Mouse (Mus musculus) testis, adult 2 months (tissue): ENCODE measurements at regions not wholly inside any gene's neighbourhood (a gene's known extent, or its start where the extent isn't known, plus 50 kb on each side); places are given as distances from the start of the nearest gene placed in this dataset.

Experiments
- H3K27ac ChIP-seq: fragments of 200-500 bp; 2 replicates; pipeline ENCODE4 v1.5.1; 2012; ENCODE audit warnings: low read depth, low read length; ENCODE audit not compliant: control insufficient read depth, insufficient read depth
- H3K27me3 ChIP-seq: fragments of 200-500 bp; 2 replicates; pipeline ENCODE4 v1.6.1; 2012; ENCODE audit warnings: mild to moderate bottlenecking, low read length, moderate library complexity; ENCODE audit not compliant: control insufficient read depth, insufficient read depth
- H3K36me3 ChIP-seq: fragments of 200-500 bp; 2 replicates; pipeline ENCODE4 v1.6.1; 2012; ENCODE audit warnings: mild to moderate bottlenecking, low read length; ENCODE audit not compliant: control insufficient read depth, insufficient read depth
- H3K4me1 ChIP-seq: fragments of 200-500 bp; 2 replicates; pipeline ENCODE4 v1.6.1; 2012; ENCODE audit warnings: low read length; ENCODE audit not compliant: control insufficient read depth, insufficient read depth
- H3K4me3 ChIP-seq: fragments of 200-500 bp; 2 replicates; pipeline ENCODE4 v1.5.1; 2012; ENCODE audit warnings: low read depth, mild to moderate bottlenecking, low read length, moderate library complexity, mixed read lengths; ENCODE audit not compliant: control insufficient read depth
- CTCF ChIP-seq: fragments of 200-500 bp; IDR thresholded peaks from 2 replicates; pipeline ENCODE4 v1.5.1; 2012; ENCODE audit warnings: low read depth, mild to moderate bottlenecking, inconsistent platforms, low read length, moderate library complexity; ENCODE audit not compliant: control insufficient read depth, insufficient read depth, insufficient replicate concordance
- POLR2A ChIP-seq: fragments of 200-500 bp; IDR thresholded peaks from 2 replicates; pipeline ENCODE4 v1.6.1; 2012; ENCODE audit warnings: low read depth, mild to moderate bottlenecking, inconsistent platforms, low read length, moderate library complexity; ENCODE audit not compliant: control insufficient read depth

DNA sequence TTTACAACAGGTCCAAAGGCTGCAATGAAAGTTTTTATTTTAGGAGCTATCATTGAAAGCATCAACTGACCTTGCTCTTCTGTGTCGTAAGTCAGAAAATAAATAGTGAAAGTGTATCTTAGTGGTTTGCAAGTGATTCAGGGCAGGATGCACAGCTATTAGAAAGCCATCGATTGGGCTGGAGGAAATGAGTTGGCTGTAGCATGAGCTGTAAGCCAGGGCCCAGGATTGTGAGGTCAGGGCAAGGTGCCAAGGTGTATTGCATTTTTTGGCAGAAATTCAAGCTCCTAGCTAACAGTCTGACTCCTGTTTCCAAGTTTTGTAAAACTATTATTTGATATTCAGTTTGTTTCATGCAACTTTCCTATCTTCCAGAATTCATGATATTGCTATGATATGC, 381.8 kb downstream of the Gm16223 start:
- TF ChIP-seq CTCF (no peak), POLR2A (no peak)
- Histone ChIP-seq H3K36me3 (no peaks in the 10 kb centered on the region), H3K27me3 (no peaks in the 10 kb centered on the region), H3K4me3 (no peak overlapping the region), H3K27ac (no peak overlapping the region), H3K4me1 (no peaks in the 10 kb centered on the region)

DNA sequence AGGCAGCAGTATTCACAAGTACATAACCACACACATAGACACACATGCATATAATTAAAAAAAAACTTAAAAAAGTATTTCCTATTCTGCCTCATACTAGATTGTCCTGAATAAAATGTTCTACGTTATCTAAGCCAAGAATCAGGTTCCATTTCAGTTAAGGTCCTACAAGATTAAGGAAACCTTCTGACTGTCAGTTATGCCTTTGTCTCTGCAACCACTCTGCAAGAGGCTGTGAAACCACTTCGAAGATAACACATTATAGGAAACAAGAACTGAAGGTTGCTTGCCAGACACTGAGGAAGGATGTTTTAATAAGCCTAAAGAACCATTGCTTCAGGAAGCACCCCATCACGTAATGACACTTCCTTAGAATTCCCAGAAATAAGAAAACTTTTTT, 385.9 kb downstream of the Gm16223 start:
- no peaks in the 10 kb centered on the region for H3K36me3 ChIP-seq
- no peak overlapping the region for H3K4me3 ChIP-seq
- H3K27ac ChIP-seq, result no peak overlapping the region
- no peaks in the 10 kb centered on the region for H3K27me3 ChIP-seq
- no peaks in the 10 kb centered on the region for H3K4me1 ChIP-seq
- no peak for TF ChIP-seq CTCF
- no peak for TF ChIP-seq POLR2A

- Histone ChIP-seq H3K27me3 (no peaks in the 10 kb centered on the region), H3K36me3 (no peaks in the 10 kb centered on the region), H3K4me3 (no peak overlapping the region), H3K27ac (no peak overlapping the region), H3K4me1 (no peaks in the 10 kb centered on the region)
- TF ChIP-seq CTCF (no peak), POLR2A (no peak)
Observed at GRCm38 (mm10) chr5:42461195-42461594, 393.4 kb downstream of the Gm16223 start.

DNA sequence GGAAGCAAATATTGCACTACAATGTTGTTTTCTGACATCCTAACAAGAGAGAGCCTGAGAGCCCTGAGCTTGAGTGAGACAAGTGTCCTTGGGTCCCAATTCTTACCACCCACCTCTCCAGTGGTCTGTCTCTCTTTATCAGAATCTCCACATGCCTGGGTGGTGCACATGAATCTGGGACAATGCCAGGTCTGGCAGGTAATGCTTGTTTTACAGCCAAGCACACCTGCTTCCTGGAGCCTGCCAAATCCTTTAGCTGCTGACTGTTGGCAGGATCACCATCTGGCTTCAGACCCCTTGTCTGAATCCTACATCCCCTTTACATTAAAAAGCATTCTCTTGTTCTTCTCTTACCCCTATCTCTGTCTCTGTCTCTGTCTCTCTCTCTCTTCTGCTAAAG, 397.1 kb downstream of the Gm16223 start:
- Histone ChIP-seq H3K4me3 (no peak overlapping the region), H3K27me3 (no peaks in the 10 kb centered on the region), H3K27ac (no peak overlapping the region), H3K4me1 (no peaks in the 10 kb centered on the region), H3K36me3 (no peaks in the 10 kb centered on the region)
- no peak for TF ChIP-seq CTCF
- no peak for TF ChIP-seq POLR2A

DNA sequence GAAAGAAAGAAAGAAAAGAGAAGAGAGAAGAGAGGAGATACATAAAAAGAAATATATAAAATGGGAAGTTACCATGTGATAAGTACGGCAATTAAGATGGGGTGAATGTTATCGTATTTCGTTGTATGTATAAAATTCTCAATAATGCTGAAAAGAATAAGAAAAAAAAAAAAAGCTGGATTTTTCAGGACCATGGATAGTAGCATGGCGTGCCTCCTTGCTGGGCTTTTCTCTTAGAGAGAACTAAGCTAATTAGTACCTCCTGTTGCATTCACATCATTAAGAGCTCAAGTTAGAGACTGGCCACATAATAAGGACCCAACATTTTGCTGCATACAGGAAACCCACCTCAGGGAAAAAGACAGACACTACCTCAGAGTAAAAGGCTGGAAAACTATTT, 405.7 kb downstream of the Gm16223 start:
- TF ChIP-seq POLR2A (no peak), CTCF (no peak)
- H3K36me3 ChIP-seq, result no peaks in the 10 kb centered on the region
- H3K27ac ChIP-seq, result no peak overlapping the region
- H3K4me1 ChIP-seq, result no peaks in the 10 kb centered on the region
- H3K27me3 ChIP-seq, result no peaks in the 10 kb centered on the region
- no peak overlapping the region for H3K4me3 ChIP-seq

DNA sequence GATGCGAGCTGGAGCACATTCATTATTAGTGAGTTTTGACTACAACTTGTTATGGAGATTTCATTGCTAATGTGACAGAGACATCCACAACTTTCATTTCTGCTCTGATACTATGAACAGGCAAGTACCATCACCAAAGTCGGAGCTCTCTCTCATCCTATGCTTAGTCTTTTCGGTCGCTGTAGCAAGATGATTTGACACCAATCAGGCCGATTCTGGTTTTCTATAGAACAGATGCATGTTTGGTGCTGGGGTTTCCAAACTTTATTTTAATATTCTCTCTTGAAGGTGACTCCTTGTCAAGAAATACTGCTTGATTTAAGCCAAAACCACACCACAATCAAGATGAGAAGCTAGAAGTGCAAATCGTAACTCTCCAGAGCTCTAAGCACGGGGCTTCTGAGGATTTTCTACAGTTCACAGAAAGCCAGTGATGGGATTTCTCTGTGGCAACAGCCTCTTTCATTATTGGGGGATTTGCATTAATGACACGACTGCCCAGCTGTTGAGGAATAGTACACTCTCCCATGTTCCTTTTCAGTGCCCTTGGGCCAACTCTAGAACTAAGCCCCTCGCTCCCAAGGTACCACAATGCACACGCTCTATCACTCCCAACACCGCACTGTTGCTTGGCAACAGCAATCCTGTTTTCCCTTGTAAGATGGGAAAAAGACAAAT, 434.5 kb downstream of the Gm16223 start:
- Histone ChIP-seq H3K27me3 (no peaks in the 10 kb centered on the region), H3K4me3 (no peak overlapping the region), H3K36me3 (no peaks in the 10 kb centered on the region), H3K27ac (no peak overlapping the region), H3K4me1 (peaks cover 2% of the 10 kb centered on the region; the same call in 1 of the 2 replicates)
- no peak for TF ChIP-seq POLR2A
- no peak for TF ChIP-seq CTCF

- H3K4me1 ChIP-seq, result peaks cover 2% of the 10 kb centered on the region; the same call in 1 of the 2 replicates
- no peak overlapping the region for H3K27ac ChIP-seq
- H3K27me3 ChIP-seq, result no peaks in the 10 kb centered on the region
- no peaks in the 10 kb centered on the region for H3K36me3 ChIP-seq
- no peak overlapping the region for H3K4me3 ChIP-seq
- no peak for TF ChIP-seq CTCF
- TF ChIP-seq POLR2A, result no peak
Observed at GRCm38 (mm10) chr5:42502802-42503136, 435.0 kb downstream of the Gm16223 start.

DNA sequence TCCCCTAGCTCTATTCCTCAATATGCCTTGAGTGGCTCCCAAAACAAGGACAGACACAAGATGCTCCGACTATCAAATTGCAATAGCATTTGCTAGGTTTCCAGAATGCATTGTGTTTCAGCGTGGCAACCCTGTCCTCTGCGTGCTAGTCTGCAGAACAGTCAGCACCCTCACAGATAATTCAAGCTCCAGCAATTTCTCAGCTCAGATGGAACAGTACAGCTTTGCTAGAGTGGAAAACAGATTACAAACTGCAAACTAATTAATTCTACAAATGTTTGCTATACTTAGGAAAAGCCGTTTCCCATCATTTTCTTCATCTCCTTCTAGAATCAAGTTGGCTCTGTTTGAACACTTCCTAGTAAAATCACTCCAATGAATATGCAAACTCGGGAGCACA, 441.4 kb downstream of the Gm16223 start:
- no peaks in the 10 kb centered on the region for H3K4me1 ChIP-seq
- H3K36me3 ChIP-seq, result no peaks in the 10 kb centered on the region
- TF ChIP-seq CTCF (no peak), POLR2A (no peak)
- H3K27ac ChIP-seq, result no peak overlapping the region
- H3K27me3 ChIP-seq, result no peaks in the 10 kb centered on the region
- H3K4me3 ChIP-seq, result no peak overlapping the region
